Mouse (Mus musculus): ENCODE results near the gene Csnk2a2. TPM values are rescaled to one million over a fixed set of nuclear protein-coding genes. Genes with fewer than 3 reads are reported as not detected.

Gene Csnk2a2
- polyA plus RNA-seq, 1 experiment from 2014 or later = 8.3 TPM

DNA sequence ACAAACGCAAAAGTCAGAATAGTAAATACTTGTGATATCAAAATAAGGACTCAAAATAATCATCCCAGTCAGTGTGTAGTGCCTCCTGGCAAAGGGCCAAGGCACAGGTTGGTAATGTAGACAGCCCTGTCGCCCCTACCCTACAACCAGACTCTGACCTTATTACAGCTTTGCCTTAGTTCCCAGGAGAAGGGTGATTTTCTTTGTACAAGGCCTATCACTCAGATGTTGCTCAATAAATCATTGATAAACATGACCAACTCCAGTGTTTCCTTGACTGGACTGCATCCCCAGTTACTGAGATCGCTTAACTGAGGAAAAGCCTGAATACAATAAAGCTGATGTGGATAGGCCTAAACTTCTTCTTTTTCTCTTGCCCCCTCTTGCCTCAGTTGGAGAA lies 57.4 kb downstream of the Csnk2a2 start:
- Histone ChIP-seq H3K4me1 (ENCODE audit: insufficient read depth, low read depth, low read length) (peaks cover 14% of the 10 kb centered on the region; the same call in 1 of the 2 replicates), H3K9me3 (ENCODE audit: low read length) (no peaks in the 10 kb centered on the region), H3K9ac (replicated peaks; ENCODE audit: low read depth) (no peak overlapping the region), H3K27me3 (replicated peaks; ENCODE audit: insufficient read depth, low read length) (no peaks in the 10 kb centered on the region), H3K4me3 (ENCODE audit: low read depth, low read length) (no peak overlapping the region), H3K36me3 (ENCODE audit: insufficient read depth, low read length) (no peaks in the 10 kb centered on the region), H3K4me2 (replicated peaks; ENCODE audit: low read depth, low read length) (peak overlapping the region; percentile 71), H3K27ac (ENCODE audit: low read length) (no peak overlapping the region)
- no peak for TF ChIP-seq EP300 (IDR thresholded peaks at IDR 0.05)
- TF ChIP-seq CTCF (IDR thresholded peaks at IDR 0.05) = no peak
- DNase-seq (ENCODE audit: low spot score) (no peak), ATAC-seq (no peak)
- 50% methylated on average over 3 of the region's 3 CpGs for WGBS

DNA sequence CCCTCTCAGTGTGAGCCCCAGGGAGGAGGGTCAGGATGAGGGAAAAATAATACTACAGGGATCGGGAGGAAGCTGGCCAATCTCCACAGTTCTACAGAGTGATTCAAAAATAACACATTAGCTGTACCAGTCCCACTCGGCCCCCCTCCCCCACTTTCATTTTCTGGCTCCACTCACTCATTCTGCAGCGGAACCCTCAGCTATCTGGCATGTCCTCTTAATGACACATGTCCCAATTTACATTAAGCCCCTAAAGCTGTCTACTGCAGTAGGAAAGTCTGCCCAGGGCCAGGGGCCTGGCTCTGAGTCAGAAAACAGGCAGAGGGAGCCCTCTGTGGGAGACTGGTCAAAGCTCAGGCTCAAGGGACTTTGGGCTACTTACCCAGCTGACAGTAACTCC lies 59.9 kb downstream of the Csnk2a2 start:
- peak; percentile 22 for ATAC-seq
- no peak overlapping the region for H3K9ac ChIP-seq (replicated peaks; ENCODE audit: low read depth)

DNA sequence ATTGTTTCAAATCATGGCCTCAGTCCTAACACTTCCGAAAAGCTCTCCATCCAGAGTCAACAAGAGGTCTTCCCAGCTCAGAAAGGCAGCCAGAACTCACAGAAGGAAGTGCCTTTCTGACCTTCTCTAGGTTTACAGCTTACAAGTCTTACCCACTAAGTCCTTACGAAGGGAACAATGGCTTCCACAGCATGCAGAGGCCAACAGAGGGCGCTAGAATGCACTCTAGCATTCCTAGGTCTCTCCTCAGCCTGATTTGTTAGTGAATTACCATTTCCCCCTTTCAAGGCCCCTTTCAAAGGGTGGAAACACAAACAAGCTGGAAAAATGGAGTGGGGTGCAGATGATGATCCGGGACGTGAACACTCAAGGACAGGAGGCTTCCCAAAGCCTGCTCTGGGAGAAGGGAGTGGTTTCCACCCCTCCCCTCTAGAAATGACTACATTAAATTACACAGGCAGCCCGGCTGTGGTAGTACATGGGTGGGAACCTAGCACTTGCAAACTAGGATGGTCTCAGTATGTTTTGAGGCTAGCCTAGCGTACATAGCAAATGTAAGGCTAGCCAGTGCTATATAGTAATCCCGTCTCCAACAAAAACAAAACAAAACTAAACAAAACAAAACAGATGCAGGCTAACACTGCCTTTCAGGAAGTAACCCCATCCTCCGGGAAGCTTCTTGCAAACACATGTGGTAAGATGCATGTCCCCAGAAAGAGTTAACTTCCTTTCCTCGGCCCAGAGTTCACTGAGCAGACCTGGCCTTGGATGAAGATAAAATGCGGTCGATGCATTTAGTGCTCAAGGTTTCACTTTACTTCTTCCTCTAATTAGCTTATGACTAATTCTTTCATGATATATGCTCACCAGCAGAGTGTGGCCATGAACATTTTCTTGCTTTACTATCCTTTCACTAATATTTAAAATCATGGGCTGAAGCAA lies 62.0 kb downstream of the Csnk2a2 start:
- H3K4me3 ChIP-seq (ENCODE audit: low read depth, low read length) = no peak overlapping the region
- ATAC-seq (peak; percentile 69), DNase-seq (ENCODE audit: low spot score) (peak; percentile 89)
- H3K4me1 ChIP-seq (ENCODE audit: insufficient read depth, low read depth, low read length) = peaks cover 26% of the 10 kb centered on the region; the same call in 1 of the 2 replicates
- H3K9ac ChIP-seq (replicated peaks; ENCODE audit: low read depth) = no peak overlapping the region
- no peaks in the 10 kb centered on the region for H3K36me3 ChIP-seq (ENCODE audit: insufficient read depth, low read length)
- H3K4me2 ChIP-seq (replicated peaks; ENCODE audit: low read depth, low read length) = peak overlapping the region; percentile 19
- no peaks in the 10 kb centered on the region for H3K9me3 ChIP-seq (ENCODE audit: low read length)
- no peaks in the 10 kb centered on the region for H3K27me3 ChIP-seq (replicated peaks; ENCODE audit: insufficient read depth, low read length)
- TF ChIP-seq CTCF (IDR thresholded peaks at IDR 0.05) = peak; percentile 93
- TF ChIP-seq EP300 (IDR thresholded peaks at IDR 0.05) = peak; percentile 21
- H3K27ac ChIP-seq (ENCODE audit: low read length) = peak overlapping the region; percentile 79
- WGBS = 12% methylated on average over 12 of the region's 12 CpGs

More for the DNA sequence above, 59.9 kb downstream of the Csnk2a2 start:
- Histone ChIP-seq H3K9me3 (ENCODE audit: low read length) (no peaks in the 10 kb centered on the region), H3K27ac (ENCODE audit: low read length) (peak overlapping the region; percentile 64), H3K4me1 (ENCODE audit: insufficient read depth, low read depth, low read length) (peaks cover 26% of the 10 kb centered on the region; the same call in 1 of the 2 replicates), H3K27me3 (replicated peaks; ENCODE audit: insufficient read depth, low read length) (no peaks in the 10 kb centered on the region), H3K4me2 (replicated peaks; ENCODE audit: low read depth, low read length) (0 out of 2 replicates have a peak overlapping the region, but pooled peaks have one; percentile 4), H3K36me3 (ENCODE audit: insufficient read depth, low read length) (no peaks in the 10 kb centered on the region), H3K4me3 (ENCODE audit: low read depth, low read length) (no peak overlapping the region)
- 23% methylated on average over 3 of the region's 3 CpGs for WGBS
- DNase-seq (ENCODE audit: low spot score) = peak; percentile 83
- TF ChIP-seq CTCF (IDR thresholded peaks at IDR 0.05) (peak; percentile 74), EP300 (IDR thresholded peaks at IDR 0.05) (no peak)

DNA sequence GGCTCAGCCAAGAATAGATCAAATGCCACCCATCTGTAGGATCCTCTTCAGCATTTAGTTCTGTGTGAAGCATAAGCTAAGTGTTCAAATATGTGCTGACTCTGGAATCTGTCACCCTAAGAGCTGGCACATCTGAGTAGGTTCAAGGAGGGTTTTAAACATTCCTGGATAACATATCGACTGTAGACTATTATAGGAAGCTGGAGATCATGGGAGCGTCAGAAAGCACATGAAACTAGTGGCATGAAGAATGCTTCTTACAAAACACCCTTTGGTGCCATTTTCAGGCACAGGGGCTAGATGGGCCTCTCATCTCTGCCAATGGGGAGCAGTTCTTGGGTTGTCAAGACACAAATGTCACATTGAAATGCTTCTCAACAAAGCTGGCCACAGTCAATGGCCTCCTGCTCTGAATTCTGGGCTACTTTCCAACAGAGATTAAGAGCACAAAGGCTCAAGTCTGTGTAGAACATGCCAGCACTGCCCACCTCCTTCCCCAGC lies 63.0 kb downstream of the Csnk2a2 start:
- H3K9me3 ChIP-seq (ENCODE audit: low read length) = no peaks in the 10 kb centered on the region
- no peak overlapping the region for H3K9ac ChIP-seq (replicated peaks; ENCODE audit: low read depth)
- ATAC-seq (peak; percentile 44), DNase-seq (ENCODE audit: low spot score) (peak; percentile 79)
- peak overlapping the region; percentile 19; the same call in 1 of the 2 replicates for H3K4me2 ChIP-seq (replicated peaks; ENCODE audit: low read depth, low read length)
- peaks cover 26% of the 10 kb centered on the region; the same call in 1 of the 2 replicates for H3K4me1 ChIP-seq (ENCODE audit: insufficient read depth, low read depth, low read length)
- 11% methylated on average over 2 of the region's 2 CpGs for WGBS
- H3K27me3 ChIP-seq (replicated peaks; ENCODE audit: insufficient read depth, low read length) = no peaks in the 10 kb centered on the region
- TF ChIP-seq EP300 (IDR thresholded peaks at IDR 0.05) (no peak; the same call in 1 of the 2 replicates), CTCF (IDR thresholded peaks at IDR 0.05) (no peak)
- H3K36me3 ChIP-seq (ENCODE audit: insufficient read depth, low read length) = no peaks in the 10 kb centered on the region; the same call in 1 of the 2 replicates
- H3K27ac ChIP-seq (ENCODE audit: low read length) = peak overlapping the region; percentile 79
- H3K4me3 ChIP-seq (ENCODE audit: low read depth, low read length) = no peak overlapping the region

DNA sequence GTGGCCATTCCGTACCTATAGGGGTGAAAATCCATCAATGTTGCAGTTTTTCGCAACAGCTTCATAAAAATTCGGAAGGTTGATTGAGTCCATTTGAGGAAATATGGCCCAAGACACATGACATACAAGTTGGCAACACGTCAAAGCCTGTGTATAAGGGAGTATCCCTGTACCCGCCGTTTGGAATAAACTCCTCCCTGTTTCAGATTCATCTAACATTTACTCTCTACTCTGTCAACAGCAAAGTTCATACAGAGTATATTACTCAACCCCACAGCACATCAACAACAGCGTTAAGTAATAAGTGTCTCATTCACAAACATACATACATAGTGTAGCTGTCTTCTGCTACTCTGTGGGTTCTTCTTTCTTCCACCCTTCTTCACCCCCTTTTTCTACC lies 65.2 kb downstream of the Csnk2a2 start:
- H3K27me3 ChIP-seq (replicated peaks; ENCODE audit: insufficient read depth, low read length) = no peaks in the 10 kb centered on the region
- TF ChIP-seq EP300 (IDR thresholded peaks at IDR 0.05) (no peak), CTCF (IDR thresholded peaks at IDR 0.05) (no peak)
- peaks cover 15% of the 10 kb centered on the region; the same call in 1 of the 2 replicates for H3K36me3 ChIP-seq (ENCODE audit: insufficient read depth, low read length)
- ATAC-seq = peak; percentile 18
- peaks cover 25% of the 10 kb centered on the region; the same call in 1 of the 2 replicates for H3K4me1 ChIP-seq (ENCODE audit: insufficient read depth, low read depth, low read length)
- no peak overlapping the region for H3K4me3 ChIP-seq (ENCODE audit: low read depth, low read length)
- 70% methylated on average over 7 of the region's 7 CpGs for WGBS
- DNase-seq (ENCODE audit: low spot score) = peak; percentile 71
- H3K9me3 ChIP-seq (ENCODE audit: low read length) = no peaks in the 10 kb centered on the region
- no peak overlapping the region for H3K27ac ChIP-seq (ENCODE audit: low read length)
- no peak overlapping the region for H3K9ac ChIP-seq (replicated peaks; ENCODE audit: low read depth)
- no peak overlapping the region for H3K4me2 ChIP-seq (replicated peaks; ENCODE audit: low read depth, low read length)

DNA sequence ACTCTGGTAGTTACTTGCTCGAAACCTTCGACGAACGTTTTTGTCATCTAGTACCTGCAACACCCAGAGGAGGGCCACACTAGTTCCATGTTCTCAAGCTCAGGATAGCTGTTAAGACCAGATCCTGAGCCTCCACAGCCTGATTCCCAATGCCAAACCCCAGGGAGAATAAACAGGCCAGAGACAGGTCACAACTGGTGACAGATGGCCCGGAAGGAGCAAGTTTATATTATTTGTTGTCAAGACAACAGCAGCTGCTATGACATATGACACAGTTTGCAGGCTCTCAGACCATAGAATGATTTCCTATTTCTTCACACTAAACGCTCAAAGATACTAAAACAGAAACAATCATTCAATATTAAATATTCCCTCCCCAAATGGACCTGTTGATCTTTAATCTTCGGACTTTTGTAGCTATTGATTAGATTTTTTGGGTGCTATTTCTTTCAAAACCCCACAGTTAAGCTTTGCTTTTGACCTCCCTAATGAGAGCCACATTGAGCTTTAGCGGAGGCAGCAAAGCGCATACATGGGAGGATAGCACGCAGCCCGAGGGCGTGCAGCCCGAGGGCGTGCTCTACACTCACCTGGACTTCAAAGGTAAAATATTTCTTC lies 67.5 kb downstream of the Csnk2a2 start:
- 85% methylated on average over 14 of the region's 14 CpGs for WGBS
- no peak overlapping the region for H3K27ac ChIP-seq (ENCODE audit: low read length)

More for the DNA sequence above, 67.5 kb downstream of the Csnk2a2 start:
- Histone ChIP-seq H3K9me3 (ENCODE audit: low read length) (no peaks in the 10 kb centered on the region), H3K36me3 (ENCODE audit: insufficient read depth, low read length) (peaks cover 22% of the 10 kb centered on the region; the same call in 1 of the 2 replicates), H3K4me1 (ENCODE audit: insufficient read depth, low read depth, low read length) (peaks cover 10% of the 10 kb centered on the region; the same call in 1 of the 2 replicates), H3K9ac (replicated peaks; ENCODE audit: low read depth) (no peak overlapping the region), H3K27me3 (replicated peaks; ENCODE audit: insufficient read depth, low read length) (no peaks in the 10 kb centered on the region), H3K4me2 (replicated peaks; ENCODE audit: low read depth, low read length) (no peak overlapping the region), H3K4me3 (ENCODE audit: low read depth, low read length) (no peak overlapping the region)
- TF ChIP-seq EP300 (IDR thresholded peaks at IDR 0.05) (0 out of 2 replicates have a peak, but pooled peaks have one; percentile 36), CTCF (IDR thresholded peaks at IDR 0.05) (0 out of 2 replicates have a peak, but pooled peaks have one; percentile 3)
- ATAC-seq (peak; percentile 46), DNase-seq (ENCODE audit: low spot score) (peak; percentile 54)

Measured in lung, postnatal 0 days (tissue).